Mouse (Mus musculus) neutrophil, adult 5-6 weeks (primary cell): ENCODE measurements around the gene Aldh3a1. TPM values are rescaled to one million over a fixed set of nuclear protein-coding genes. Genes with fewer than 3 reads are reported as not detected.
"Not testable (repeated sequence)": the region's sequence is repeated elsewhere in the genome, so short reads cannot be mapped to it uniquely, and the experiment has no call there.

Experiments
- ATAC-seq: fragments of 151-379, 151-347 bp; 2 replicates; pipeline ENCODE4 v1.8.0; 2017; ENCODE audit warnings: mild to moderate bottlenecking, moderate TSS enrichment; ENCODE audit not compliant: insufficient number of reproducible peaks, poor library complexity, low FRiP score, severe bottlenecking; ENCODE audit errors: extremely low read depth
- total RNA-seq: library from RNA; stranded (forward); fragments of 200-1000 nt; gene quantifications from 2 replicates; pipeline ENCODE4 v1.2.3, GENCODE M21; 2017

Gene Aldh3a1
- 0.93 TPM in 1 of 2 replicates, not detected in the other for total RNA-seq

DNA sequence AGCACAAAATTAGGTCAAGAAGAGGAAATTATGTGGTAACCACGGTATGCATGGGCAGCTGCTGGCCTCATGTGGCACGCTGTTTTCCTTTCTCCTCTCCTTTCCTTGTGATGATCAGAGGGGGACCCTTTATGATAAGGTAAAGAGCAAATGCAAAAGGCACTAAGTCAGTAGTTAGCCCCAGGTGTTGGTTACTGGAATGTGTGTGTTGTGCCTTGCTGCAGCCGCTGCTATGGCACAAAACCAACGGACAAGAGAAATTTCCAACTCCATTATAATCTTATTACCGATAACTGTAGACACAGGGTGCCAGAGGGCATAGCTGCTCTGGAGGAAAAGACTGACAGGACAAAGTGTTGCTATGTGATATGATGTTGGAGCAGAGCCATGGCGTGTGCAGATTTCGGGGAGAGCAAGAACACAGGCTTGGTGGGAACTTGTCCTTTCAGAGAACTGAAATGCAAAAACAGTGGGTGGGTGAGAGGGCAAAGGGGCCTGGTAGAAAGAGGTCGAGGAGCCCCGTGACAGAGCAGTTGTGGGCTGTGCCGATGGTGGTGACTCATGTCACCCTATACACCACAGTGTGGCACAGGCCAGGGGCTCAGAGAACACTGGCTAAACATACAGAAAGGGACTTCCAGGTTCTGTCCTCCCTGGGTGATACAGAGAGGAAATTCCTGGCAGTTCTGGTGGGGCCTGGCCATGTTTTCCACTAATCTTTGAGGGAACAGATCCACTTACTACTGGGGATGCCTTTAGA lies at the start of gene Aldh3a1:
Gene Aldh3a1, plus strand, starts transcription at position 51 of the 760 bp plus-strand sequence.
- no peak for ATAC-seq

DNA sequence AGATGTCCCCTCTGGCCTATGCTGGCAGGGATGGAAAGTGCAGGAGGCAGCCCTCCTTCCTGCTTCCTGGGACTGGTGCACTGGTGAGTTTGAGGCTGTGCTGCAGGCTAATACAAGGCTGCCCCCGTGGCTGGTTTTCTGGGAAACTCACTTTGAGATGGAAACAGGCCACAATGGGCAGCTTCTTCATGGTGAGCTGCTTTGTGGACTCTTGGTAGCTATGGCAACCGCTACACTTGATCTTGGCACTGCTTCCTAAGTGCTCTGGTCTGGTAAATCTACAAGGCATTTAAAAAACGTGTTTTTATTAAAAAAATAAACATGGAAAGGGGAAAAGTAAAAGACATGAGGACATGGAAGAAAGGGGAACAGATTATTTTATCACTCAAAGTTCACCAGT lies 49.2 kb upstream of the Aldh3a1 start:
- no peak for ATAC-seq

GRCm38 (mm10) chr11:61159796-61160732 lies 47.3 kb upstream of the Aldh3a1 start:
- ATAC-seq, result peak; percentile 25; the same call in 1 of the 2 replicates

GRCm38 (mm10) chr11:61161121-61161520 lies 46.2 kb upstream of the Aldh3a1 start:
- no peak for ATAC-seq

- no peak for ATAC-seq
Measured at GRCm38 (mm10) chr11:61162776-61163175, 44.6 kb upstream of the Aldh3a1 start.

GRCm38 (mm10) chr11:61163341-61163740 lies 44.0 kb upstream of the Aldh3a1 start:
- no peak for ATAC-seq

- no peak for ATAC-seq
Measured at GRCm38 (mm10) chr11:61164366-61164765, 43.0 kb upstream of the Aldh3a1 start.

- ATAC-seq, result no peak
Measured at GRCm38 (mm10) chr11:61164881-61165280, 42.5 kb upstream of the Aldh3a1 start.

GRCm38 (mm10) chr11:61170184-61170583 lies 37.2 kb upstream of the Aldh3a1 start:
- ATAC-seq, result no peak

- ATAC-seq, result not testable (repeated sequence)
Measured at GRCm38 (mm10) chr11:61173477-61173876, 33.9 kb upstream of the Aldh3a1 start.

- ATAC-seq, result no peak
Measured at GRCm38 (mm10) chr11:61174291-61174820, 33.0 kb upstream of the Aldh3a1 start.

- peak; percentile 89 for ATAC-seq
Measured at GRCm38 (mm10) chr11:61174821-61175658, 32.3 kb upstream of the Aldh3a1 start, which contains the start of gene Usp22. TSS of gene Usp22 (minus strand) at chr11:61175055.

DNA sequence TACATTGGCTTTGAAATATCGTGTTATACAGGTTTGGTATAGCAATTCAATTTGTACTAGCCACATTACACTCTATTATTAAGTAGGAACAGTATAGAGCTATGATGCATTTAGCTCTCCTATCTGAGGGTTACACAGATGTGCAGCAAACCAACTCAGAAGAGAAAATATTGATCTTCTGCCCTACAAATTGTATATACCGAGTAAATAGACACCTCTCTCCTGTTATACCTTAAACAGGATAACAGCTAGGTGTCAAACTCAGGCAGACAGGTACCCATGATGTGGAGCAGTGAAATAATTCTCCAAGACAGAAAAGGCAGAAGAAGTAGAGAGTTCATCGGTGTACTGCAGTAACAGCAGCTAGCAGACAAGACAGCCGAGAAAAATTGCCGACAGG lies 31.6 kb upstream of the Aldh3a1 start:
- no peak for ATAC-seq

GRCm38 (mm10) chr11:61176321-61176720 lies 31.0 kb upstream of the Aldh3a1 start:
- peak; percentile 17; the same call in 1 of the 2 replicates for ATAC-seq

DNA sequence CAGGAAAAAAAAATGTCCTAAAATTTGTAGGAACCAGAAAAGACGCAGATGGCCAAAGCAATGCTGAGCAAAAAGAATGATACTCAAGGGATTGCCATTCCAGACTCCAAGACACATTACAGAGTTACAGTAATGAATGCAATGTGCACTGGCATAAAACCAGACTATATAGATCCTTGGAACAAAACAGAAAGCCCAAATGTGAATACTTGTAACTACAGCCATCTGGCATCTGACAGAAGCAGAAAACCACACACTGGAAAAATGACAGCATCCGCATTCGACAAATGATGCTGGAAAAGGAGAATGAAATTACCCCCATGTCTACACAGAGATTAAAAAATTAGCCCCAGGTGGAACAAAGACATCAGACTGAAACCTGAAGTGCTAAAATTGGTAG lies 27.0 kb upstream of the Aldh3a1 start:
- ATAC-seq, result no peak

- ATAC-seq, result no peak
Measured at GRCm38 (mm10) chr11:61181624-61182023, 25.7 kb upstream of the Aldh3a1 start.

GRCm38 (mm10) chr11:61183820-61184219 lies 23.5 kb upstream of the Aldh3a1 start:
- no peak for ATAC-seq

- no peak for ATAC-seq
Measured at GRCm38 (mm10) chr11:61190776-61191175, 16.6 kb upstream of the Aldh3a1 start.

DNA sequence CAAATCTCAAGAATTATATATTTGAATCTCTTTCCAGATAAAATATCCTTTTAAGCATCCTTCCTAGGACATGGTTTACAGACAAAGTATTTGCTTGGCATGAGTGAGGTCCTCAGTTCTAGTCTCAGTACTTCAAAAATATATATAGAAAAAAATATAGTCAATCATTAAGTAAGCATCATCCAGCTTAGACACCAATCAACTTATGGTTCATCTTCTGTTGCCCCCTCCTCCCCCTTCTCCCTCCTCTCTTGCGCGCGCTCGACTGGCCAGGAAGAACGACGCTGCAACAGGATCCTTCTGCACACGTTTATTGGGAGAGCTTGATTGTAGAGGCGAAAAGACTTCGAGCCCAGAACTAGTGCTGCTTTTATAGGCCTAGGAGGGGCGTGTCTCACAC lies 15.2 kb upstream of the Aldh3a1 start:
- ATAC-seq, result not testable (repeated sequence)
